Mouse (Mus musculus) retina, adult 2 months (tissue): Measurements from ENCODE around the gene Fetub.

ENCODE experiments used
- DNase-seq: peaks from one replicate; pipeline ENCODE4 v3.0.0-alpha.2; 2012; ENCODE audit warnings: low read depth, low spot score

Fetub gene

DNA sequence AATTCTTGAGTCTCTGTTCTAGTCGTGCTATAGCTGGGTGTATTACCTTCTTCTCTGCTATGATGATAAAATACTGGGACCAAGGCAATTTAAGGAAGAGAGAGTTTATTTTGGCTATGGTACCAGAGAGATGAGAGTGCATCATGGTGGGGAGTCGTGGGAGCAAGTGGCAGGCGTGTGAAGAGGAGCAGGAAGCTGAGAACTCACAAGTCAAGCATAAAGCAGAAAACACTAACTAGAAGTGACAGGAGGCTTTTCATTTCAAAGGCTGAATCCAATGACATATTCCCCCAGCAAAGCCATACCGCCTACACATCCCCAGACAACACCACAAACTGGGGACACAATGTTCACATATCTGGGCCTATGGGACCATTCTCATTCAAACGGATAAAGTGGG, 44.1 kb downstream of the Fetub start:
- no peak for DNase-seq

DNA sequence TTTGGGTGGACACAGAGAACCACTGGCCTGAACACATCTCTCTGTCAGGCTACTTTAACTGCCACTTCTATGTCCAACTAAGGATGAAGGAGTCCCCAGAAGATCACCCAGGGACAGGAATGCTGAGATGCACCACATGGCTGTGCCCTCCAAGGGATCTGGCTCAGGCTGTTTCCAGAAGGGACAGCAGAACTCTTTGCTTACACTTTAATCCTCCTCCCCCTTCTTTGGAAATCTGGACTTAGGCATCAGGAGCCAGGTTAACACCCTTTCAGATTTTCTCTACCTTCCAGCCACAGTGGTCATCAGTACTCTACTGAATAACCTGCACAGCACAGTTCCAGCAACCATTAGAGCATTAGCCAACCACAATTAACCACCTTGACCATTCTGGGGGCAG, 45.2 kb downstream of the Fetub start:
- no peak for DNase-seq

DNA sequence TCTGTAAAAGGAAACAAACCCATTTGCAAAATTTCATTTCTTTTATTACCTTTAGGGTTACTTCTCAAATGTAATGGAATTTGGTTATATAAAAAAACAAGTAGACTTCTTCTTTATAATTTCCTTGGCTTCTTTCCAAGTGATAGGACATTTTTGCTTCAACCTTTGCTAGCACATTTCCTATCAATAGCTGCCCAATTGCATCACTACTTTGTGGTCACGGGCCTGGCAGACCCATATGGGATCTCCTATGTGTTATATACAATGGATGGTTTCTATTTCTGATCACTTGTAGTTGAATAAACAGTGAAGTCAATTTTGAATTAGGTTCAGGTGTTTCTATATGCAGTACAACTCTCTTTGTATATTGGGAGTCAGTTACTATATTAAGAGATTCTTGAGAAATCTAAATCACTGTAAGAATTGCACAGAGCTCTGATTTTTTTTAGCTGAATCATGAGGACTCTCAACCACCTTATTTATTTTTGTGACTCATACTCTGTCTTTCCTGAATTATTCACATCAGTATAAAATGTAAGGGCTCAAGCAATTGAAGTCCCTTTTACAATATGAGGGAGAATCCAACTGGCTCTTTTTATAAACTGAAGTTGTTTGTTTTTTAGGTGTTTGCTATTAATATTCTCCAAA, 49.4 kb downstream of the Fetub start:
- DNase-seq: no peak
